Mouse (Mus musculus) liver, adult 2 months (tissue): Measurements from ENCODE around the gene Mical1. TPM values are rescaled to one million over a fixed set of nuclear protein-coding genes. Genes with fewer than 3 reads are reported as not detected.

Experiments used
- DNase-seq: peaks from one replicate; pipeline ENCODE4 v3.0.0-alpha.2; 2011; ENCODE audit warnings: low read depth, low spot score; ENCODE audit errors: extremely low read depth
- H3K27ac ChIP-seq: fragments of 200-500 bp; replicated peaks from 2 replicates; pipeline ENCODE4 v1.5.1; 2012; ENCODE audit warnings: low read depth, mild to moderate bottlenecking, control low read depth, inconsistent platforms, low read length; ENCODE audit not compliant: insufficient read depth
- H3K27me3 ChIP-seq: fragments of 200-500 bp; 2 replicates; pipeline ENCODE4 v1.6.1; 2012; ENCODE audit warnings: mild to moderate bottlenecking, moderate library complexity, low read length, inconsistent platforms; ENCODE audit not compliant: control insufficient read depth, insufficient read depth
- H3K36me3 ChIP-seq: fragments of 200-500 bp; 2 replicates; pipeline ENCODE4 v1.6.1; 2012; ENCODE audit warnings: low read length, inconsistent platforms; ENCODE audit not compliant: control insufficient read depth, insufficient read depth
- H3K4me1 ChIP-seq: fragments of 200-500 bp; 2 replicates; pipeline ENCODE4 v1.6.1; 2011; ENCODE audit warnings: low read length; ENCODE audit not compliant: control insufficient read depth, insufficient read depth
- H3K4me3 ChIP-seq: fragments of 200-500 bp; 2 replicates; pipeline ENCODE4 v1.5.1; 2011; ENCODE audit warnings: low read depth, mild to moderate bottlenecking, control low read depth, low read length, moderate library complexity; ENCODE audit not compliant: insufficient read depth
- H3K79me2 ChIP-seq: fragments of 200-500 bp; 2 replicates; pipeline ENCODE4 v1.6.1; 2012; ENCODE audit warnings: inconsistent platforms, mild to moderate bottlenecking, low read length, moderate library complexity; ENCODE audit not compliant: control insufficient read depth, insufficient read depth
- H3K9ac ChIP-seq: fragments of 200-500 bp; 2 replicates; pipeline ENCODE4 v1.6.1; 2012; ENCODE audit warnings: low read depth, mild to moderate bottlenecking, control low read depth, inconsistent platforms, low read length
- CTCF ChIP-seq: fragments of 200-500 bp; IDR thresholded peaks from 2 replicates; pipeline ENCODE4 v1.5.1; 2011; ENCODE audit warnings: low read depth, low read length, control low read depth
- POLR2A ChIP-seq: fragments of 200-500 bp; IDR thresholded peaks from 2 replicates; pipeline ENCODE4 v1.6.1; 2011; ENCODE audit warnings: low read length, control low read depth; ENCODE audit not compliant: insufficient read depth; ENCODE audit errors: extremely low read depth
- WGBS: fragments of 180-500 bp; shearing (Covaris S2); methylation state at CpG from one replicate; pipeline ENCODE4 v1.1.7; 2018; 5-methylcytosine and 5-hydroxymethylcytosine counted together
- polyA plus RNA-seq: library from polyadenylated mRNA; depleted of rRNA; stranded (reverse); fragments of >200 nt; gene quantifications from 2 replicates; pipeline ENCODE4 v1.2.3, GENCODE M21; 2012
- total RNA-seq: library from RNA; depleted of rRNA; stranded (reverse); fragments of >200 nt; gene quantifications from 2 replicates; pipeline ENCODE4 v1.2.3, GENCODE M21; 2014

Mical1 gene
- total and polyA plus RNA-seq, 2 experiments, result 0.55 to 3.7 TPM

- Histone ChIP-seq H3K9ac (no peak overlapping the region), H3K4me3 (no peak overlapping the region), H3K79me2 (no peaks in the 10 kb centered on the region), H3K4me1 (no peaks in the 10 kb centered on the region), H3K27ac (no peak overlapping the region), H3K27me3 (no peaks in the 10 kb centered on the region), H3K36me3 (no peaks in the 10 kb centered on the region)
- TF ChIP-seq POLR2A, result no peak
- no peak for TF ChIP-seq CTCF
- no peak for DNase-seq
- 91% methylated on average over 3 of the region's 3 CpGs for WGBS
These were observed 3.8 kb downstream of the Mical1 start for GRCm38 (mm10) chr10:41479961-41480360.

DNA sequence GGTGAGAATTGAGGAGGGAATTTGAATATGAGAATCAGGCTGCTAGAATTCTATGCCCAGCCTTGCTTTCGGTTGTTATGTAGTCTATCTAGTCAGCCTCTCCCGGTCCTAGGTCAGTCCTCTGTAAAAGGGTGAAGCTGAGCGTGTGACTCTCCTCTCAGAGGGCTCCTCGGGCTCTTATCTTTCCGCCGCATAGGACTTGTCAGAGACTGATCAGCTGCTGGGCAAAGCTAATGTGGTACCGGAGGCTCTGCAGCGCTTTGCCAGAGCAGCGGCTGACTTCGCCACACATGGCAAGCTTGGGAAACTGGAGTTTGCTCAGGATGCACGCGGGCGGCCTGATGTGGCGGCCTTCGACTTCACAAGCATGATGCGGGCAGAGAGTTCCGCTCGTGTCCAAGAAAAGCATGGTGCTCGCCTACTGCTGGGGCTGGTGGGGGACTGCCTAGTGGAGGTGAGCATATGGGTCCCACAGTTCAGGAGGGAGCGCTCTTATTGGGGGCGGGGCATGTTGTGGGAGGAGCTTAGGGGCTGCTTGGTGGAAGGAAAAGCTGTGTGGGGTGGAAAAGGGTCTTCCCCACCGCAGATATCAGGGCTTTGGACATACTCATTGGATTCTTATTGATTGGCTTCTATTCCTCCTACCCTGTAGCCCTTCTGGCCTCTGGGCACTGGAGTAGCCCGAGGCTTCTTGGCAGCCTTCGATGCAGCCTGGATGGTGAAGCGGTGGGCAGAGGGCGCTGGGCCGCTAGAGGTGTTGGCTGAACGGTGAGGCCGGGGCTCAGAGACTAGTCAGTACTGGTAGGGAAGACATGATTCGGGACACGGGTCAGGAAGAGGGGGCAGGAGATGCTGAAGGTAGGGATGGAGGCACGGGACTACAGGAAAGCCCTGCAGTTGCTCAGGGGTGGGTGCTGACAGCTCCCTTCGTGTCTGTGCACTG is 5.1 kb downstream of the Mical1 start:
- no peaks in the 10 kb centered on the region for H3K27me3 ChIP-seq
- no peaks in the 10 kb centered on the region for H3K79me2 ChIP-seq
- no peaks in the 10 kb centered on the region for H3K4me1 ChIP-seq
- no peak for DNase-seq
- H3K36me3 ChIP-seq, result no peaks in the 10 kb centered on the region
- no peak overlapping the region for H3K27ac ChIP-seq
- 70% methylated on average over 33 of the region's 33 CpGs for WGBS
- TF ChIP-seq POLR2A, result no peak
- TF ChIP-seq CTCF, result no peak
- H3K9ac ChIP-seq, result no peak overlapping the region
- no peak overlapping the region for H3K4me3 ChIP-seq

GRCm38 (mm10) chr10:41482446-41482845 is 6.3 kb downstream of the Mical1 start:
- Histone ChIP-seq H3K9ac (no peak overlapping the region), H3K79me2 (no peaks in the 10 kb centered on the region), H3K36me3 (peaks cover 3% of the 10 kb centered on the region; the same call in 1 of the 2 replicates), H3K27me3 (no peaks in the 10 kb centered on the region), H3K27ac (no peak overlapping the region), H3K4me1 (no peaks in the 10 kb centered on the region), H3K4me3 (no peak overlapping the region)
- 90% methylated on average over 7 of the region's 7 CpGs for WGBS
- TF ChIP-seq CTCF, result no peak
- no peak for TF ChIP-seq POLR2A
- DNase-seq, result no peak

DNA sequence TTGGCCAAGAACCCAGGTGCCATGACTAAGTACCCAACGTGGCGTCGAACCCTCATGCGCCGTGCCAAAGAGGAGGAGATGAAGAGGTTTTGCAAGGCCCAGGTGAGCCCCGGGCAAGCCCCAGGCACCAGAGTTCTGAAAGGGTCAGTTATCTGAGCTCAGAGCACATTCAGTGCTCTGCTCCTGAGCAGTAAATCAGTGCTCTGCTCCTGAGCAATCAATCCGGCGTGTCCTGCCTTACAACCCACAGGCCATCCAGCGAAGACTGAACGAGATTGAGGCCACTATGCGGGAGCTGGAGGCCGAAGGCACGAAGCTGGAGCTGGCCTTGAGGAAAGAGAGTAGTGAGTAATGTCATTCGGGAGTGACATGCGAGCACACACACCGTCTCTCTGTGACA is 9.7 kb downstream of the Mical1 start:
- H3K36me3 ChIP-seq, result peaks cover 7% of the 10 kb centered on the region
- TF ChIP-seq CTCF (no peak), POLR2A (no peak)
- no peak for DNase-seq
- H3K79me2 ChIP-seq, result peaks cover 3% of the 10 kb centered on the region; the same call in 1 of the 2 replicates
- H3K27me3 ChIP-seq, result no peaks in the 10 kb centered on the region
- no peak overlapping the region for H3K27ac ChIP-seq
- H3K4me1 ChIP-seq, result peaks cover 11% of the 10 kb centered on the region
- no peak overlapping the region for H3K9ac ChIP-seq
- 80% methylated on average over 16 of the region's 16 CpGs for WGBS
- H3K4me3 ChIP-seq, result no peak overlapping the region

DNA sequence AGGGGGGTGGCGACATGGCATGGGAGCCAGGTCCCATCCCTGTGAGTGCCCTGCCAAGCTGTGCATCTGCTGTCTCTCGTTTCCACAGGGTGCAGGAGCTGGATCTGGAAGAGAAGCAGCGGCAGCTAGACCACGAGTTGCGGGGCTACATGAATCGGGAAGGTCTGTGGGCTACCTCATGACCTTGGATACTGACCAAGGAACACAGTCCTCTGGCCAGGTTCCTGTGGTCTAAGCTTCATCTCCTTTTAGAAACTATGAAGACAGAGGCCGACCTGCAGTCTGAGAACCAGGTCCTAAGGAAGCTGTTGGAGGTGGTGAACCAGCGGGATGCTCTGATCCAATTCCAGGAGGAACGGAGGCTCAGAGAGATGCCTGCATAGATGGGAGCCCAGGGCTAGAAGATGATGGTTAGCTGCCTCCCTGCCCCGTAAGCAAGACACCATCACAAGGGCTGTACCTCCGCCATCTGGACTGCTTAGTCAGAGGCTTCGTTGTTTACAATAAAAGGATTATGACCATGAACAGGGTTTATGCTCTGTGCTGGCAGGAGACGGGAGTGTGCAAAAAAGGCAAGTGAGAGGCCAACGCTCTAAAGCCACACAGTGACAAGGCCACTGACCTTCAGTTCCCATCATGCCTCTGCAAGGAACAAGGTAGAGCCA is 10.5 kb downstream of the Mical1 start:
- WGBS, result 84% methylated on average over 14 of the region's 14 CpGs
- TF ChIP-seq POLR2A (no peak), CTCF (no peak)
- H3K9ac ChIP-seq, result no peak overlapping the region
- no peaks in the 10 kb centered on the region for H3K27me3 ChIP-seq
- no peak for DNase-seq
- H3K4me3 ChIP-seq, result no peak overlapping the region
- H3K79me2 ChIP-seq, result peaks cover 3% of the 10 kb centered on the region; the same call in 1 of the 2 replicates
- no peak overlapping the region for H3K27ac ChIP-seq
- H3K4me1 ChIP-seq, result peaks cover 14% of the 10 kb centered on the region
- H3K36me3 ChIP-seq, result peaks cover 7% of the 10 kb centered on the region
